Mouse (Mus musculus): ENCODE results near the gene Syngr2.

DNA sequence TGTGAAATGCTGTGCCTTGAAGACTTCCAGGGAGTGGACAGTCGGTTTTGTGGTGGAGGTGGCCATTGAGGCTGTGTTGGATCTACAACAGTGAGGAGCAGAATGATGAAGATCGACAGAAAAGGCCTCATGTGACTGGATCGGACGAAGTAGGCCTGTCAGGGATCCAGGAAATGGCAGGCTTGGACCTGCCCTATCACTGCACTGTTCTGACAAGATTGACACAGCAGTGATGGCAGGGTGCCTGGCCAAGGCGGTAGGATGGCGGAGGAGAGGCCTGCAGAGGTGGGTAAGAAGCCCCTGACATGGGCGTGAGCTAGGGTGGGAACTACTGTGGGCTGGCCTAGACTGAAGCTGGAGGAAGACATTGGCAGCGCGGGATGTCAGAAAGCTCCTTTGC lies 45.1 kb upstream of the Syngr2 start:
- TF ChIP-seq CTCF (IDR thresholded peaks at IDR 0.05; ENCODE audit: extremely low read depth, insufficient read depth, insufficient read length, insufficient replicate concordance) (no peak), POLR2A (IDR thresholded peaks at IDR 0.05; ENCODE audit: low read depth, low read length) (no peak)

All from spleen, adult 2 months (tissue).